10 mouse cellular contexts compared by ENCODE assay signal in genomic region chr17:63492665-63493273, GRCm38 (mm10). TPM values are rescaled to one million over a fixed set of nuclear protein-coding genes. Genes with fewer than 3 reads are reported as not detected.
DNase-seq lines count a peak whose midpoint lies in the region; ATAC-seq and TF ChIP-seq lines count a peak whose summit lies in the region.
"Had no signal": no experiment of that assay in that cellular context is flagged by ENCODE, and none has a peak within 500 bp of the region (broad histone marks: within the 10 kb centered on the region; RNA-seq: fewer than 3 reads in every experiment).

No protein-coding gene starts in this region.

- H3K4me1 ChIP-seq in embryonic facial prominence, embryonic 12.5 days = peaks cover 22% of the 10 kb centered on the region
- peaks cover 30% of the 10 kb centered on the region for H3K4me1 ChIP-seq in embryonic facial prominence, embryonic 10.5 days
- H3K4me1 ChIP-seq in midbrain, postnatal 0 days (ENCODE audit: insufficient read depth, low read length) = peaks cover 23% of the 10 kb centered on the region
- H3K4me1 ChIP-seq in midbrain, embryonic 15.5 days = peaks cover 48% of the 10 kb centered on the region
- peaks cover 41% of the 10 kb centered on the region for H3K4me1 ChIP-seq in liver, embryonic 15.5 days (replicated peaks)
- 0 out of 2 replicates have a peak, but pooled peaks cover 3% of the 10 kb centered on the region for H3K4me1 ChIP-seq in thymus, adult 2 months (replicated peaks; ENCODE audit: control insufficient read depth, insufficient read depth, low read length)

- peak overlapping the region; percentile 30; the same call in 1 of the 2 replicates for H3K27ac ChIP-seq in embryonic facial prominence, embryonic 12.5 days
- no peak overlapping the region; the same call in 1 of the 2 replicates for H3K27ac ChIP-seq in embryonic facial prominence, embryonic 10.5 days (replicated peaks)
- no peak overlapping the region for H3K27ac ChIP-seq in midbrain, postnatal 0 days (ENCODE audit: low read depth, low read length)
- H3K27ac ChIP-seq in midbrain, embryonic 15.5 days = no peak overlapping the region
- 0 out of 2 replicates have a peak overlapping the region, but pooled peaks have one; percentile 33 for H3K27ac ChIP-seq in liver, embryonic 15.5 days (replicated peaks)
- no peak overlapping the region for H3K27ac ChIP-seq in thymus, adult 2 months (ENCODE audit: control insufficient read depth, insufficient read depth, low read length)
- H3K27ac ChIP-seq: forebrain, embryonic 13.5 days; neural tube, embryonic 12.5 days had no signal

- TF ChIP-seq POLR2A in thymus, adult 2 months (IDR thresholded peaks at IDR 0.05; ENCODE audit: control insufficient read depth, extremely low read depth, insufficient read depth, low read length, poor library complexity) = no peak

- H3K36me3 ChIP-seq in embryonic facial prominence, embryonic 12.5 days = peaks cover 9% of the 10 kb centered on the region; the same call in 1 of the 2 replicates
- H3K36me3 ChIP-seq in embryonic facial prominence, embryonic 10.5 days (replicated peaks) = peaks cover 17% of the 10 kb centered on the region
- H3K36me3 ChIP-seq in midbrain, postnatal 0 days (ENCODE audit: insufficient read depth, low read length) = peaks cover 12% of the 10 kb centered on the region
- no peaks in the 10 kb centered on the region for H3K36me3 ChIP-seq in midbrain, embryonic 15.5 days (replicated peaks)
- peaks cover 8% of the 10 kb centered on the region; the same call in 1 of the 2 replicates for H3K36me3 ChIP-seq in liver, embryonic 15.5 days (replicated peaks)
- H3K36me3 ChIP-seq in thymus, adult 2 months (ENCODE audit: control insufficient read depth, insufficient read depth, low read length) = peaks cover 8% of the 10 kb centered on the region; the same call in 1 of the 2 replicates

- ATAC-seq in embryonic facial prominence, embryonic 12.5 days (ENCODE audit: insufficient number of reproducible peaks, insufficient read depth, low FRiP score, low TSS enrichment) = no peak
- no peak for ATAC-seq in midbrain, postnatal 0 days (ENCODE audit: low FRiP score)
- ATAC-seq in midbrain, embryonic 15.5 days (replicated peaks) = no peak
- ATAC-seq in liver, embryonic 15.5 days (ENCODE audit: insufficient read depth) = no peak
- ATAC-seq: forebrain, embryonic 13.5 days had no signal

- no peaks in the 10 kb centered on the region for H3K27me3 ChIP-seq in embryonic facial prominence, embryonic 12.5 days
- H3K27me3 ChIP-seq in embryonic facial prominence, embryonic 10.5 days (replicated peaks; ENCODE audit: low read depth, poor library complexity, severe bottlenecking) = no peaks in the 10 kb centered on the region
- H3K27me3 ChIP-seq in midbrain, postnatal 0 days (ENCODE audit: insufficient read depth, low read length) = no peaks in the 10 kb centered on the region
- no peaks in the 10 kb centered on the region for H3K27me3 ChIP-seq in midbrain, embryonic 15.5 days (replicated peaks)
- no peaks in the 10 kb centered on the region for H3K27me3 ChIP-seq in liver, embryonic 15.5 days
- no peaks in the 10 kb centered on the region for H3K27me3 ChIP-seq in thymus, adult 2 months (ENCODE audit: control insufficient read depth, insufficient read depth, low read length)
- H3K27me3 ChIP-seq: forebrain, embryonic 13.5 days; neural tube, embryonic 12.5 days had no signal

- no peak for DNase-seq in embryonic facial prominence, embryonic 10.5 days (ENCODE audit: low spot score)
- DNase-seq in midbrain, postnatal 0 days (ENCODE audit: low spot score) = no peak
- no peak for DNase-seq in thymus, adult 2 months
- DNase-seq in gastrocnemius, adult 8-10 months (ENCODE audit: low spot score in 2 of 2) = no peak
- no peak for DNase-seq in urinary bladder, postnatal 10 days (ENCODE audit: low spot score)

- no peak overlapping the region for H3K4me2 ChIP-seq in embryonic facial prominence, embryonic 12.5 days (replicated peaks)
- peak overlapping the region; percentile 9 for H3K4me2 ChIP-seq in midbrain, postnatal 0 days (ENCODE audit: low read depth, low read length, poor library complexity, severe bottlenecking)
- H3K4me2 ChIP-seq in midbrain, embryonic 15.5 days = no peak overlapping the region
- 0 out of 2 replicates have a peak overlapping the region, but pooled peaks have one; percentile 20 for H3K4me2 ChIP-seq in liver, embryonic 15.5 days
- H3K4me2 ChIP-seq: forebrain, embryonic 13.5 days; neural tube, embryonic 12.5 days had no signal

- H3K9me3 ChIP-seq in embryonic facial prominence, embryonic 12.5 days = no peaks in the 10 kb centered on the region
- H3K9me3 ChIP-seq in embryonic facial prominence, embryonic 10.5 days = no peaks in the 10 kb centered on the region
- no peaks in the 10 kb centered on the region for H3K9me3 ChIP-seq in midbrain, postnatal 0 days (ENCODE audit: low read length)
- H3K9me3 ChIP-seq in midbrain, embryonic 15.5 days = no peaks in the 10 kb centered on the region
- H3K9me3 ChIP-seq in liver, embryonic 15.5 days (replicated peaks) = no peaks in the 10 kb centered on the region
- H3K9me3 ChIP-seq: forebrain, embryonic 13.5 days; neural tube, embryonic 12.5 days had no signal

- H3K9ac ChIP-seq in embryonic facial prominence, embryonic 12.5 days = no peak overlapping the region
- H3K9ac ChIP-seq in midbrain, postnatal 0 days (replicated peaks; ENCODE audit: low read length, poor library complexity, severe bottlenecking) = no peak overlapping the region
- no peak overlapping the region for H3K9ac ChIP-seq in midbrain, embryonic 15.5 days
- no peak overlapping the region for H3K9ac ChIP-seq in liver, embryonic 15.5 days
- H3K9ac ChIP-seq: forebrain, embryonic 13.5 days; neural tube, embryonic 12.5 days had no signal

- TF ChIP-seq CTCF in midbrain, postnatal 0 days (IDR thresholded peaks at IDR 0.05) = no peak
- TF ChIP-seq CTCF in thymus, adult 2 months (IDR thresholded peaks at IDR 0.05; ENCODE audit: borderline replicate concordance, control insufficient read depth, extremely low read depth, insufficient read depth, low read length, poor library complexity) = no peak

- no peak overlapping the region for H3K4me3 ChIP-seq in embryonic facial prominence, embryonic 12.5 days
- no peak overlapping the region for H3K4me3 ChIP-seq in embryonic facial prominence, embryonic 10.5 days
- H3K4me3 ChIP-seq in midbrain, postnatal 0 days (ENCODE audit: low read depth, low read length) = no peak overlapping the region
- no peak overlapping the region for H3K4me3 ChIP-seq in midbrain, embryonic 15.5 days
- H3K4me3 ChIP-seq in liver, embryonic 15.5 days (replicated peaks) = no peak overlapping the region
- no peak overlapping the region for H3K4me3 ChIP-seq in thymus, adult 2 months (ENCODE audit: control insufficient read depth, insufficient read depth, low read length)
- H3K4me3 ChIP-seq: forebrain, embryonic 13.5 days; neural tube, embryonic 12.5 days had no signal

- WGBS in embryonic facial prominence, embryonic 12.5 days = 77% methylated on average over 8 of the region's 8 CpGs
- 81% methylated on average over 8 of the region's 8 CpGs for WGBS in embryonic facial prominence, embryonic 10.5 days
- WGBS in midbrain, postnatal 0 days = 74% methylated on average over 8 of the region's 8 CpGs
- 82% methylated on average over 8 of the region's 8 CpGs for WGBS in midbrain, embryonic 15.5 days
- 54% methylated on average over 8 of the region's 8 CpGs for WGBS in liver, embryonic 15.5 days (ENCODE audit: insufficient replicate concordance)
- WGBS in thymus, adult 2 months = 76% methylated on average over 8 of the region's 8 CpGs

RNA-seq across cellular contexts. Expression of gene Fbxl17, which starts 7.0 kb away (rescaled TPM):
- polyA plus RNA-seq in embryonic facial prominence, embryonic 12.5 days (2016; fragmentation: Nextera tagmentation; extraction: Ambion mirVana) = 7.9 and 8.8 TPM in 2 replicates
- 3.4 and 3.8 TPM in 2 replicates for polyA plus RNA-seq in embryonic facial prominence, embryonic 10.5 days (2016; fragmentation: Nextera tagmentation; extraction: Ambion mirVana)
- total RNA-seq in midbrain, postnatal 0 days (2014; rRNA removed) = 39.2 and 46.0 TPM in 2 replicates
- 16.3 and 16.6 TPM in 2 replicates for polyA plus RNA-seq in midbrain, postnatal 0 days (2015; fragmentation: Nextera tagmentation; extraction: Ambion mirVana)
- polyA plus RNA-seq in midbrain, embryonic 15.5 days (2015; fragmentation: Nextera tagmentation; extraction: Ambion mirVana) = 26.5 and 39.8 TPM in 2 replicates
- polyA plus RNA-seq in liver, embryonic 15.5 days (2015; fragmentation: Nextera tagmentation; extraction: Ambion mirVana) = 1.8 TPM in 2 replicates
- polyA plus RNA-seq in thymus, adult 2 months (2012; rRNA removed) = 7.3 and 9.8 TPM in 2 replicates
- 10 to 100 TPM; 46.7 to 63.6 (median 51.9) TPM for total RNA-seq in gastrocnemius, adult 8-10 months (2022)

Comparison
In these comparisons a context has a peak if more than half of its experiments do, and no peak if none do; other contexts are left out.
1. H3K27ac ChIP-seq: peak in embryonic facial prominence, embryonic 12.5 days (single experiment) and liver, embryonic 15.5 days (single experiment); none in embryonic facial prominence, embryonic 10.5 days (single experiment), midbrain, postnatal 0 days (single experiment), midbrain, embryonic 15.5 days (single experiment) and thymus, adult 2 months (single experiment).
2. H3K4me2 ChIP-seq: peak in midbrain, postnatal 0 days (single experiment) and liver, embryonic 15.5 days (single experiment); none in embryonic facial prominence, embryonic 12.5 days (single experiment) and midbrain, embryonic 15.5 days (single experiment).